In genomic region chr4:152125161-152126025, GRCm38 (mm10) we compare ENCODE assay signal across 9 mouse cellular contexts. TPM values are rescaled to one million over a fixed set of nuclear protein-coding genes. Genes with fewer than 3 reads are reported as not detected.
A peak's percentile ranks its signal among the peaks of the same experiment; 100 is the strongest.
DNase-seq lines count a peak whose midpoint lies in the region; ATAC-seq and TF ChIP-seq lines count a peak whose summit lies in the region.
"Had no signal": no experiment of that assay in that cellular context is flagged by ENCODE, and none has a peak within 500 bp of the region (broad histone marks: within the 10 kb centered on the region; RNA-seq: fewer than 3 reads in every experiment).

No protein-coding gene starts in this region.

- DNase-seq in layer of hippocampus, adult 2 months (ENCODE audit: low spot score in 2 of 2): no peak
- DNase-seq in layer of hippocampus, adult 9-11 months: no peak
- peak; percentile 50 for DNase-seq in cerebellum, adult 9-11 months
- DNase-seq in heart, adult 11 months: peak; percentile 98
- no peak for DNase-seq in intestine, embryonic 14.5 days (ENCODE audit: low spot score)
- peak; percentile 93 for DNase-seq in midbrain, embryonic 11.5 days (ENCODE audit: low spot score, missing footprints)
- DNase-seq in embryo, embryonic 9.5 days (ENCODE audit: extremely low spot score): no peak
- no peak for DNase-seq in layer of hippocampus, postnatal 25 days (ENCODE audit: extremely low spot score in 1 of 2, low spot score in 1 of 2)

- peaks cover 15% of the 10 kb centered on the region; the same call in 1 of the 2 replicates for H3K4me1 ChIP-seq in intestine, embryonic 14.5 days (replicated peaks; ENCODE audit: control insufficient read depth, insufficient read depth, low read length)
- H3K4me1 ChIP-seq in midbrain, embryonic 11.5 days (ENCODE audit: control insufficient read depth, insufficient read depth, low read length): peaks cover 12% of the 10 kb centered on the region

- no peaks in the 10 kb centered on the region for H3K9me3 ChIP-seq in intestine, embryonic 14.5 days (ENCODE audit: control insufficient read depth, low read length)
- H3K9me3 ChIP-seq in midbrain, embryonic 11.5 days (ENCODE audit: control insufficient read depth, low read length): no peaks in the 10 kb centered on the region

- H3K4me3 ChIP-seq in layer of hippocampus, adult 2 months: peak overlapping the region; percentile 36
- H3K4me3 ChIP-seq in intestine, embryonic 14.5 days (ENCODE audit: low read depth, low read length): peak overlapping the region; percentile 13; the same call in 1 of the 2 replicates
- H3K4me3 ChIP-seq in midbrain, embryonic 11.5 days (ENCODE audit: low read depth, low read length): peak overlapping the region; percentile 18

- WGBS in intestine, embryonic 14.5 days: 23% methylated on average over 56 of the region's 56 CpGs
- WGBS in midbrain, embryonic 11.5 days: 4% methylated on average over 56 of the region's 56 CpGs

- no peak for ATAC-seq in intestine, embryonic 14.5 days (replicated peaks; ENCODE audit: low FRiP score, low TSS enrichment, low read depth)
- ATAC-seq in midbrain, embryonic 11.5 days (ENCODE audit: low FRiP score): no peak

- H3K4me2 ChIP-seq in intestine, embryonic 14.5 days (ENCODE audit: low read length): peak overlapping the region; percentile 3; the same call in 1 of the 2 replicates
- peak overlapping the region; percentile 32 for H3K4me2 ChIP-seq in midbrain, embryonic 11.5 days

- H3K9ac ChIP-seq in intestine, embryonic 14.5 days (ENCODE audit: low read length): no peak overlapping the region
- H3K9ac ChIP-seq in midbrain, embryonic 11.5 days (ENCODE audit: low read length): no peak overlapping the region

- peaks cover 100% of the 10 kb centered on the region for H3K27me3 ChIP-seq in intestine, embryonic 14.5 days (replicated peaks; ENCODE audit: control insufficient read depth, insufficient read depth, low read length)
- peaks cover 99% of the 10 kb centered on the region for H3K27me3 ChIP-seq in midbrain, embryonic 11.5 days (ENCODE audit: control insufficient read depth, insufficient read depth, low read length)

- peak overlapping the region; percentile 61 for H3K27ac ChIP-seq in layer of hippocampus, adult 2 months
- H3K27ac ChIP-seq in intestine, embryonic 14.5 days (ENCODE audit: low read depth): no peak overlapping the region
- H3K27ac ChIP-seq in midbrain, embryonic 11.5 days (ENCODE audit: low read depth, low read length): no peak overlapping the region

- H3K36me3 ChIP-seq in intestine, embryonic 14.5 days (ENCODE audit: control insufficient read depth, insufficient read depth, low read length): no peaks in the 10 kb centered on the region
- H3K36me3 ChIP-seq in midbrain, embryonic 11.5 days (ENCODE audit: control insufficient read depth, insufficient read depth, low read length): no peaks in the 10 kb centered on the region

- TF ChIP-seq CTCF in layer of hippocampus, adult 2 months (conservative IDR thresholded peaks at IDR 0.05): no peak

RNA-seq across cellular contexts. Expression of gene Tnfrsf25, which starts 9.7 kb away (rescaled TPM):
- total RNA-seq in layer of hippocampus, adult 2 months (2021): 10 to 100 TPM; 22.7 to 48.4 TPM
- polyA plus RNA-seq in intestine, embryonic 14.5 days (2014; fragmentation: Nextera tagmentation; extraction: Ambion mirVana): 0.97 and 0.98 TPM in 2 replicates
- polyA plus RNA-seq in midbrain, embryonic 11.5 days (2014; fragmentation: Nextera tagmentation; extraction: Ambion mirVana): 0.28 and 0.31 TPM in 2 replicates
- total RNA-seq in layer of hippocampus, postnatal 25 days (2021): 10 to 100 TPM; 26.4 to 42.6 TPM

RNA-seq across cellular contexts. Expression of gene Espn, which starts 26.8 kb away (rescaled TPM):
- 1 to 10 TPM; 1.2 to 1.9 TPM for total RNA-seq in layer of hippocampus, adult 2 months (2021)
- 22.8 and 24.2 TPM in 2 replicates for polyA plus RNA-seq in intestine, embryonic 14.5 days (2014; fragmentation: Nextera tagmentation; extraction: Ambion mirVana)
- 0.33 and 0.61 TPM in 2 replicates for polyA plus RNA-seq in midbrain, embryonic 11.5 days (2014; fragmentation: Nextera tagmentation; extraction: Ambion mirVana)
- 1 to 10 TPM; 1.3 to 1.4 TPM for total RNA-seq in layer of hippocampus, postnatal 25 days (2021)

RNA-seq across cellular contexts. Expression of gene Hes2, which starts 33.3 kb away (rescaled TPM):
- not detected for total RNA-seq in layer of hippocampus, adult 2 months (2021)
- polyA plus RNA-seq in intestine, embryonic 14.5 days (2014; fragmentation: Nextera tagmentation; extraction: Ambion mirVana): not detected in 2 replicates
- polyA plus RNA-seq in midbrain, embryonic 11.5 days (2014; fragmentation: Nextera tagmentation; extraction: Ambion mirVana): 1.0 and 1.4 TPM in 2 replicates
- not detected for total RNA-seq in layer of hippocampus, postnatal 25 days (2021)
- total RNA-seq: MEL had no signal

RNA-seq across cellular contexts. Expression of gene Acot7, which starts 52.5 kb away (rescaled TPM):
- 100 to 1,000 TPM; 306 to 335 TPM for total RNA-seq in layer of hippocampus, adult 2 months (2021)
- polyA plus RNA-seq in intestine, embryonic 14.5 days (2014; fragmentation: Nextera tagmentation; extraction: Ambion mirVana): 61.5 and 69.7 TPM in 2 replicates
- polyA plus RNA-seq in midbrain, embryonic 11.5 days (2014; fragmentation: Nextera tagmentation; extraction: Ambion mirVana): 92.5 and 93.5 TPM in 2 replicates
- 100 to 1,000 TPM; 318 to 353 TPM for total RNA-seq in layer of hippocampus, postnatal 25 days (2021)

RNA-seq across cellular contexts. Expression of gene Plekhg5, which starts 53.1 kb away (rescaled TPM):
- 100 to 1,000 TPM; 163 to 164 TPM for total RNA-seq in layer of hippocampus, adult 2 months (2021)
- 9.0 and 9.2 TPM in 2 replicates for polyA plus RNA-seq in intestine, embryonic 14.5 days (2014; fragmentation: Nextera tagmentation; extraction: Ambion mirVana)
- polyA plus RNA-seq in midbrain, embryonic 11.5 days (2014; fragmentation: Nextera tagmentation; extraction: Ambion mirVana): 3.6 and 5.1 TPM in 2 replicates
- 100 to 1,000 TPM; 128 to 173 TPM for total RNA-seq in layer of hippocampus, postnatal 25 days (2021)

Comparison
In these comparisons a context has a peak if more than half of its experiments do, and no peak if none do; other contexts are left out.
1. DNase-seq: peak in cerebellum, adult 9-11 months (single experiment), heart, adult 11 months (single experiment) and midbrain, embryonic 11.5 days (single experiment); none in layer of hippocampus, adult 2 months (0 of 2), layer of hippocampus, adult 9-11 months (single experiment), intestine, embryonic 14.5 days (single experiment), embryo, embryonic 9.5 days (single experiment) and layer of hippocampus, postnatal 25 days (0 of 2).
2. Peak in every context shown above with its lines, with median percentiles within 50 percentile points of each other: H3K4me3 ChIP-seq.